In genomic region chr5:77532261-77533015, GRCm38 (mm10) we compare ENCODE assay signal across 10 mouse cellular contexts.
DNase-seq lines count a peak whose midpoint lies in the region; ATAC-seq lines count a peak whose summit lies in the region.
"Had no signal": no experiment of that assay in that cellular context is flagged by ENCODE, and none has a peak within 500 bp of the region (broad histone marks: within the 10 kb centered on the region; RNA-seq: fewer than 3 reads in every experiment).

No protein-coding gene starts in this region.

- ATAC-seq in frontal cortex, adult (ENCODE audit: low TSS enrichment) = peak; percentile 77
- ATAC-seq in monocyte, adult 5-6 weeks (replicated peaks; ENCODE audit: insufficient number of reproducible peaks, low FRiP score, low TSS enrichment, poor library complexity, severe bottlenecking) = no peak
- ATAC-seq: liver, postnatal 0 days had no signal

- DNase-seq in frontal cortex, postnatal 36 days (ENCODE audit: low spot score in 2 of 2) = no peak
- DNase-seq in right cerebral cortex, postnatal 10 days (ENCODE audit: low spot score in 2 of 2) = peak; percentile 29 to 43
- no peak for DNase-seq in right cerebral cortex, adult 2 months (ENCODE audit: low spot score in 2 of 2)
- peak; percentile 14 for DNase-seq in layer of hippocampus, adult 9-11 months
- DNase-seq in natural killer cell, adult 2 months (ENCODE audit: low spot score in 2 of 2) = no peak
- DNase-seq: kidney, postnatal 10 days; liver, postnatal 0 days; retina, postnatal 1 day had no signal

Comparison
In these comparisons a context has a peak if more than half of its experiments do, and no peak if none do; other contexts are left out.
1. DNase-seq: peak in right cerebral cortex, postnatal 10 days (2 of 2) and layer of hippocampus, adult 9-11 months (single experiment); none in frontal cortex, postnatal 36 days (0 of 2), right cerebral cortex, adult 2 months (0 of 2) and natural killer cell, adult 2 months (0 of 2).